Mouse (Mus musculus): ENCODE results near the gene Speer3. TPM values are rescaled to one million over a fixed set of nuclear protein-coding genes. Genes with fewer than 3 reads are reported as not detected.

Speer3 gene
- not detected for polyA plus RNA-seq (2014; fragmentation: Illumina TruSeq; extraction: RNeasy Lipid Tissue Mini Kit (QIAGEN cat#74804); ENCODE audit: low read depth, low replicate concordance)

DNA sequence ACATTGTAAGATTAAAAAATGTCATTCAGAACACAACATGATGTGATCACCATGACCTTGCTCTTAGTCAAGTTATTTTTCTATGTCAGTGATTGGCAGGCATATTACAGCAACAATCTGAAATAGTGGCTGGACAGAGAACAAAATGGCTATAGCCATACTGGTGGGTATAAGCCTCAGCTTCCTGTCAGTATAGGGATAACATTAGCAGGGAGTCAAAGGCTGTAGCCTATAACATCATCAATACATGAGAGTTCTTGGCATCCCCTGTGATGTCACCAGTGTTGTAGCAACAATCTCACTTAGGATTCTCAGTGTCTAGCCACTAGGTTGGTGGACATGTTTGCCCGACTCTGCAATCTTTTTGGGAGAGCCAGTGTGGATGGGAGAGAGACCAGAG lies at the start of gene Speer3:
TSS of gene Speer3 (plus strand) at position 301 of the 400 bp plus-strand sequence.

Other genes starting within 250 kb of the Speer3 start
- gene Sema3e, start 233.7 kb downstream of the Speer3 start, polyA plus RNA-seq (2014; fragmentation: Illumina TruSeq; extraction: RNeasy Lipid Tissue Mini Kit (QIAGEN cat#74804); ENCODE audit: low read depth, low replicate concordance): 3.5 TPM